In the genomic region with DNA sequence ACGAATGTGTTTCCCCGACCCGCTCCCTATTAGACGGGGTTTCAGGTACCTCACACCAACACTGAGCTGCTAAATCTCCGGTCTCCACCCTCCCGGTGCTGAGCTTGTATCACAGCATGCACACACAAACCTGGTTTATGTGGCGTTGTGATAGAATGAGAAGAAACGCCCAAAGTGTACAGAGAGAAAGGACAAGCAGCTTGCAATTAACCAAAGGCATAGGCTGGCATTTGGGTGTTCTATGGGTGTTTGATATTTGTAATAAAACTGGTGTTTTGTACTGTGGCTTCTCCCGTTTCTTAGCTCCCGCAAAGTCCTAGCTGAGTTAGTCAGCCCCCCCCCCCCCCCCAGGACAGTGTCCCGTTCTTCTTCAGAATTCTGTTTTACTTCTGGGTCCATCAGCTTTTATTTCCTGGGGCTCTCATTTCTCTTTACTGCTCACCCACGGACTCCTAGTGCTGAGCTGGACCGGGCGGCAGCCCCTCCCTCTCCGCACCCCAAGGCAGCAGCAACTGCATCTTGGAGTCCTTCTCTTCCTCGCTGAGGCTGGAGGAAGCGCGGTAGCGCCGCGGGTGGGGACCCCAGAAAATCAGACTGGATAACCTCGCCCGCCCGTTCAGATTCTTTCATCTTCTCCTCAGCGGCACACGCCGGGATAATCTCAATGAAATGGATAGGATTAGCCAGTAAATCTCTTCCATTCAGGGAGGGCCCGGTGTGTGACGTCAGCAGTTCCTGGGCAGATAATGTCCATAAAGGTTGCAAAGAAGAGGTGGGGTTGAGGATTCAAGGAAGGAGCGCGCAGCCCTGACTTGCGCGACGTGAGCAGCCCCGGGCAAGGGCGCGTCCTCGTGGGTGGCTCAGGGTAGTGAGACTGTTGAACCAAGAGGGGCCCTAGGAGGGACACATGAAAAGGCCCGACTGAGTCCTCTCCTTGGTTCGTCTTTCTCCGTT, we compare ENCODE assay signal across 8 mouse cellular contexts. TPM values are rescaled to one million over a fixed set of nuclear protein-coding genes. Genes with fewer than 3 reads are reported as not detected.
DNase-seq lines count a peak whose midpoint lies in the region; ATAC-seq and TF ChIP-seq lines count a peak whose summit lies in the region.

Gene Psmb8, plus strand, starts transcription at position 781 of the 954 bp plus-strand sequence.

- H3K4me1 ChIP-seq in embryonic facial prominence, embryonic 12.5 days, result peaks cover 9% of the 10 kb centered on the region
- H3K4me1 ChIP-seq in intestine, postnatal 0 days (replicated peaks; ENCODE audit: control insufficient read depth, insufficient read depth, low read length), result no peaks in the 10 kb centered on the region
- H3K4me1 ChIP-seq in midbrain, embryonic 10.5 days, result peaks cover 18% of the 10 kb centered on the region

- H3K9me3 ChIP-seq in embryonic facial prominence, embryonic 12.5 days, result no peaks in the 10 kb centered on the region
- no peaks in the 10 kb centered on the region for H3K9me3 ChIP-seq in intestine, postnatal 0 days (ENCODE audit: control insufficient read depth)
- H3K9me3 ChIP-seq in midbrain, embryonic 10.5 days (replicated peaks), result no peaks in the 10 kb centered on the region

- WGBS in embryonic facial prominence, embryonic 12.5 days, result 4% methylated on average over 41 of the region's 41 CpGs
- 10% methylated on average over 41 of the region's 41 CpGs for WGBS in intestine, postnatal 0 days
- WGBS in midbrain, embryonic 10.5 days, result 4% methylated on average over 41 of the region's 41 CpGs

- intact Hi-C loops in left cerebral cortex, postnatal 36 days (cut with DNase I), result no loop called here

- H3K36me3 ChIP-seq in embryonic facial prominence, embryonic 12.5 days, result no peaks in the 10 kb centered on the region
- H3K36me3 ChIP-seq in intestine, postnatal 0 days (ENCODE audit: control insufficient read depth, insufficient read depth), result no peaks in the 10 kb centered on the region; the same call in 1 of the 2 replicates
- H3K36me3 ChIP-seq in midbrain, embryonic 10.5 days, result no peaks in the 10 kb centered on the region

- TF ChIP-seq CTCF in intestine, postnatal 0 days (IDR thresholded peaks at IDR 0.05; ENCODE audit: low read depth), result no peak

- peak within 1 kb of the TSS; percentile 32 for H3K4me3 ChIP-seq in embryonic facial prominence, embryonic 12.5 days
- H3K4me3 ChIP-seq in intestine, postnatal 0 days (ENCODE audit: low read depth, low read length), result peak within 1 kb of the TSS; percentile 64
- peak within 1 kb of the TSS; percentile 50 for H3K4me3 ChIP-seq in midbrain, embryonic 10.5 days

- peak; percentile 94 for DNase-seq in adrenal gland, postnatal 10 days
- DNase-seq in left cerebral cortex, postnatal 36 days (ENCODE audit: low spot score in 2 of 2), result peak; percentile 72 to 85
- peak; percentile 83 for DNase-seq in midbrain, embryonic 10.5 days (ENCODE audit: low spot score)
- DNase-seq in right cerebral cortex, postnatal 36 days (ENCODE audit: low spot score in 2 of 2), result peak; percentile 80
- peak; percentile 80 to 92 for DNase-seq in urinary bladder, postnatal 4 days (ENCODE audit: low spot score in 2 of 2)

- 0 out of 2 replicates have a peak, but pooled peaks have one; percentile 48 for ATAC-seq in embryonic facial prominence, embryonic 12.5 days (ENCODE audit: insufficient number of reproducible peaks, insufficient read depth, low FRiP score, low TSS enrichment)
- peak; percentile 77 for ATAC-seq in granulocyte monocyte progenitor cell, adult 5-6 weeks (replicated peaks; ENCODE audit: poor library complexity, severe bottlenecking)
- peak; percentile 80 for ATAC-seq in intestine, postnatal 0 days

- no peak within 1 kb of the TSS for H3K9ac ChIP-seq in embryonic facial prominence, embryonic 12.5 days
- peak within 1 kb of the TSS; percentile 65 for H3K9ac ChIP-seq in intestine, postnatal 0 days (ENCODE audit: low read depth, low read length)

- peaks cover 89% of the 10 kb centered on the region for H3K27me3 ChIP-seq in embryonic facial prominence, embryonic 12.5 days
- H3K27me3 ChIP-seq in intestine, postnatal 0 days (replicated peaks; ENCODE audit: control insufficient read depth, insufficient read depth, low read length), result peaks cover 5% of the 10 kb centered on the region
- peaks cover 93% of the 10 kb centered on the region for H3K27me3 ChIP-seq in midbrain, embryonic 10.5 days (ENCODE audit: low read depth, poor library complexity, severe bottlenecking)

- H3K27ac ChIP-seq in embryonic facial prominence, embryonic 12.5 days, result no peak within 1 kb of the TSS
- peak within 1 kb of the TSS; percentile 54; the same call in 1 of the 2 replicates for H3K27ac ChIP-seq in intestine, postnatal 0 days (ENCODE audit: low read depth, low read length)
- H3K27ac ChIP-seq in midbrain, embryonic 10.5 days (replicated peaks), result no peak within 1 kb of the TSS

- H3K4me2 ChIP-seq in embryonic facial prominence, embryonic 12.5 days (replicated peaks), result peak within 1 kb of the TSS; percentile 58
- peak within 1 kb of the TSS; percentile 99 for H3K4me2 ChIP-seq in intestine, postnatal 0 days (replicated peaks; ENCODE audit: low read depth)

RNA-seq across cellular contexts. Expression of gene Psmb8, which starts in this region (rescaled TPM):
- 10 to 100 TPM; 22.8 to 29.1 TPM for total RNA-seq in adrenal gland, postnatal 10 days (2021)
- 2.1 and 3.5 TPM in 2 replicates for polyA plus RNA-seq in embryonic facial prominence, embryonic 12.5 days (2016; fragmentation: Nextera tagmentation; extraction: Ambion mirVana)
- 391 and 417 TPM in 2 replicates for total RNA-seq in granulocyte monocyte progenitor cell, adult 5-6 weeks (2014; fragmentation: Nextera tagmentation)
- total RNA-seq in granulocyte monocyte progenitor cell, adult 5-6 weeks (2017), result 462 and 464 TPM in 2 replicates
- 82.4 and 86.4 TPM in 2 replicates for polyA plus RNA-seq in intestine, postnatal 0 days (2015; fragmentation: Nextera tagmentation; extraction: Ambion mirVana)
- 1 to 10 TPM; 2.1 to 3.4 TPM for total RNA-seq in left cerebral cortex, postnatal 36 days (2021)
- 1.4 and 3.0 TPM in 2 replicates for polyA plus RNA-seq in midbrain, embryonic 10.5 days (2016; fragmentation: Nextera tagmentation; extraction: Ambion mirVana)

Comparison
In these comparisons a context has a peak if more than half of its experiments do, and no peak if none do; other contexts are left out.
1. RNA of gene Psmb8 (total RNA-seq): 391 to 464 TPM in granulocyte monocyte progenitor cell, adult 5-6 weeks; 22.8 to 29.1 TPM in adrenal gland, postnatal 10 days and 2.1 to 3.4 TPM in left cerebral cortex, postnatal 36 days; every median in the first group is over 10 times any median in the second.
2. RNA of gene Psmb8 (polyA plus RNA-seq): 82.4 to 86.4 TPM in intestine, postnatal 0 days; 2.1 to 3.5 TPM in embryonic facial prominence, embryonic 12.5 days and 1.4 to 3.0 TPM in midbrain, embryonic 10.5 days; every median in the first group is over 10 times any median in the second.
3. Peak in every context shown above with its lines, with median percentiles within 50 percentile points of each other: DNase-seq, ATAC-seq and H3K4me3 ChIP-seq.